ENCODE assay signal across 25 mouse cellular contexts in genomic region chr15:98683746-98684145, GRCm38 (mm10). TPM values are rescaled to one million over a fixed set of nuclear protein-coding genes. Genes with fewer than 3 reads are reported as not detected.
DNase-seq lines count a peak whose midpoint lies in the region; ATAC-seq and TF ChIP-seq lines count a peak whose summit lies in the region.
"Had no signal": no experiment of that assay in that cellular context is flagged by ENCODE, and none has a peak within 500 bp of the region (broad histone marks: within the 10 kb centered on the region; RNA-seq: fewer than 3 reads in every experiment).

No protein-coding gene starts in this region.

- no peak overlapping the region for H3K4me3 ChIP-seq in liver, embryonic 15.5 days (replicated peaks)
- no peak overlapping the region for H3K4me3 ChIP-seq in bone marrow macrophage, adult 2 months (ENCODE audit: insufficient read depth, low read length)
- H3K4me3 ChIP-seq in megakaryocyte, embryonic 14.5 days (replicated peaks), result peak overlapping the region; percentile 56
- H3K4me3 ChIP-seq: hindbrain, embryonic 13.5 days; midbrain, embryonic 15.5 days had no signal

- DNase-seq in liver, result no peak
- DNase-seq in adrenal gland, postnatal 14 days, result no peak
- DNase-seq in layer of hippocampus, postnatal 25 days (ENCODE audit: extremely low spot score in 1 of 2, low spot score in 1 of 2), result no peak
- DNase-seq in thymus, postnatal 25 days, result no peak
- DNase-seq: adrenal gland, postnatal 36 days; cerebellum, adult 8-10 months; cerebellum, postnatal 25 days; gastrocnemius, postnatal 14 days; heart, adult 11 months; heart, postnatal 4 days; kidney, adult 8-10 months; kidney, postnatal 4 days; lung, postnatal 14 days; right cerebral cortex, postnatal 4 days had no signal

- no peak for TF ChIP-seq POLR2A in bone marrow macrophage, adult 2 months (IDR thresholded peaks at IDR 0.05; ENCODE audit: borderline replicate concordance, low read depth, low read length)

- TF ChIP-seq CTCF in bone marrow macrophage, adult 2 months (IDR thresholded peaks at IDR 0.05; ENCODE audit: low read depth, low read length), result no peak

- peaks cover 31% of the 10 kb centered on the region for H3K27me3 ChIP-seq in liver, embryonic 15.5 days
- peaks cover 32% of the 10 kb centered on the region for H3K27me3 ChIP-seq in megakaryocyte, embryonic 14.5 days (replicated peaks)
- H3K27me3 ChIP-seq: midbrain, embryonic 15.5 days had no signal

- no peak overlapping the region for H3K4me2 ChIP-seq in liver, embryonic 15.5 days
- H3K4me2 ChIP-seq: heart, embryonic 11.5 days; hindbrain, embryonic 13.5 days; lung, embryonic 14.5 days; midbrain, embryonic 15.5 days had no signal

- H3K36me3 ChIP-seq in liver, embryonic 15.5 days (replicated peaks), result no peaks in the 10 kb centered on the region
- no peaks in the 10 kb centered on the region for H3K36me3 ChIP-seq in megakaryocyte, embryonic 14.5 days (replicated peaks; ENCODE audit: low read length)
- H3K36me3 ChIP-seq: hindbrain, embryonic 13.5 days; midbrain, embryonic 15.5 days had no signal

- no peak for ATAC-seq in liver, embryonic 15.5 days (ENCODE audit: insufficient read depth)
- ATAC-seq: forebrain, embryonic 14.5 days; midbrain, embryonic 15.5 days had no signal

- 0 out of 2 replicates have a peak, but pooled peaks cover 2% of the 10 kb centered on the region for H3K4me1 ChIP-seq in liver, embryonic 15.5 days (replicated peaks)
- peaks cover 27% of the 10 kb centered on the region for H3K4me1 ChIP-seq in bone marrow macrophage, adult 2 months (ENCODE audit: control insufficient read depth, insufficient read depth, low read length)
- H3K4me1 ChIP-seq in megakaryocyte, embryonic 14.5 days, result peaks cover 24% of the 10 kb centered on the region
- H3K4me1 ChIP-seq: hindbrain, embryonic 13.5 days; midbrain, embryonic 15.5 days had no signal

- peak overlapping the region; percentile 45; the same call in 1 of the 2 replicates for H3K27ac ChIP-seq in liver, embryonic 15.5 days (replicated peaks)
- peak overlapping the region; percentile 56 for H3K27ac ChIP-seq in bone marrow macrophage, adult 2 months (ENCODE audit: insufficient read depth, low read depth, low read length)
- H3K27ac ChIP-seq: hindbrain, embryonic 13.5 days; kidney, postnatal 0 days; midbrain, embryonic 15.5 days had no signal

- H3K9ac ChIP-seq in liver, embryonic 15.5 days, result no peak overlapping the region
- H3K9ac ChIP-seq: hindbrain, embryonic 13.5 days; lung, embryonic 14.5 days; midbrain, embryonic 15.5 days had no signal

- no peaks in the 10 kb centered on the region for H3K9me3 ChIP-seq in liver, embryonic 15.5 days (replicated peaks)
- peaks cover 7% of the 10 kb centered on the region for H3K9me3 ChIP-seq in megakaryocyte, embryonic 14.5 days
- H3K9me3 ChIP-seq: hindbrain, embryonic 13.5 days; midbrain, embryonic 15.5 days had no signal

- WGBS in liver, embryonic 15.5 days (ENCODE audit: insufficient replicate concordance), result 23% methylated on average over 1 of the region's 1 CpGs

RNA-seq across cellular contexts. Expression of gene Rnd1, which starts 6.5 kb away (rescaled TPM):
- 0.84 and 0.89 TPM in 2 replicates for polyA plus RNA-seq in liver, embryonic 15.5 days (2015; fragmentation: Nextera tagmentation; extraction: Ambion mirVana)
- 1.1 TPM in 2 replicates for polyA plus RNA-seq in bone marrow macrophage, adult 2 months (2012; ENCODE audit: insufficient read depth, insufficient read length, missing spikeins)
- polyA plus RNA-seq in megakaryocyte, embryonic 14.5 days (2012; ENCODE audit: insufficient read depth, low replicate concordance), result 1.2 TPM in 1 of 2 replicates, not detected in the other
- 2.1 and 3.6 TPM in 2 replicates for total RNA-seq in adrenal gland, postnatal 14 days (2021)
- total RNA-seq in layer of hippocampus, postnatal 25 days (2021), result 1 to 10 TPM; 8.3 to 9.4 TPM

RNA-seq across cellular contexts. Expression of gene Ddx23, which starts 21.1 kb away (rescaled TPM):
- polyA plus RNA-seq in liver, embryonic 15.5 days (2015; fragmentation: Nextera tagmentation; extraction: Ambion mirVana), result 9.5 and 10.2 TPM in 2 replicates
- 83.1 and 84.9 TPM in 2 replicates for polyA plus RNA-seq in bone marrow macrophage, adult 2 months (2012; ENCODE audit: insufficient read depth, insufficient read length, missing spikeins)
- 49.7 and 71.3 TPM in 2 replicates for polyA plus RNA-seq in megakaryocyte, embryonic 14.5 days (2012; ENCODE audit: insufficient read depth, low replicate concordance)
- total RNA-seq in adrenal gland, postnatal 14 days (2021), result 85.2 and 87.5 TPM in 2 replicates
- 10 to 100 TPM; 75.8 to 79.9 TPM for total RNA-seq in layer of hippocampus, postnatal 25 days (2021)

RNA-seq across cellular contexts. Expression of gene Ccdc65, which starts 24.3 kb away (rescaled TPM):
- polyA plus RNA-seq in liver, embryonic 15.5 days (2015; fragmentation: Nextera tagmentation; extraction: Ambion mirVana), result not detected in 2 replicates
- polyA plus RNA-seq in bone marrow macrophage, adult 2 months (2012; ENCODE audit: insufficient read depth, insufficient read length, missing spikeins), result not detected in 2 replicates
- not detected in 2 replicates for polyA plus RNA-seq in megakaryocyte, embryonic 14.5 days (2012; ENCODE audit: insufficient read depth, low replicate concordance)
- 0.96 and 0.98 TPM in 2 replicates for total RNA-seq in adrenal gland, postnatal 14 days (2021)
- 10 to 100 TPM in 1 of 2 experiments, 1 to 10 TPM in 1; 9.0 to 11.1 TPM for total RNA-seq in layer of hippocampus, postnatal 25 days (2021)
- total RNA-seq: gastrocnemius, postnatal 14 days; liver, adult 2 months; megakaryocyte-erythroid progenitor cell, adult 5-6 weeks had no signal
- polyA plus RNA-seq: liver, adult 2 months had no signal

RNA-seq across cellular contexts. Expression of gene Fkbp11, which starts 44.3 kb away (rescaled TPM):
- polyA plus RNA-seq in liver, embryonic 15.5 days (2015; fragmentation: Nextera tagmentation; extraction: Ambion mirVana), result 156 and 176 TPM in 2 replicates
- polyA plus RNA-seq in bone marrow macrophage, adult 2 months (2012; ENCODE audit: insufficient read depth, insufficient read length, missing spikeins), result 0.93 TPM in 1 of 2 replicates, not detected in the other
- 9.6 and 18.2 TPM in 2 replicates for polyA plus RNA-seq in megakaryocyte, embryonic 14.5 days (2012; ENCODE audit: insufficient read depth, low replicate concordance)
- total RNA-seq in adrenal gland, postnatal 14 days (2021), result 7.2 and 7.7 TPM in 2 replicates
- total RNA-seq in layer of hippocampus, postnatal 25 days (2021), result 1 to 10 TPM; 1.0 to 1.5 TPM

RNA-seq across cellular contexts. Expression of gene Cacnb3, which starts 53.1 kb away (rescaled TPM):
- 0.52 and 0.96 TPM in 2 replicates for polyA plus RNA-seq in liver, embryonic 15.5 days (2015; fragmentation: Nextera tagmentation; extraction: Ambion mirVana)
- 0.88 and 1.3 TPM in 2 replicates for polyA plus RNA-seq in bone marrow macrophage, adult 2 months (2012; ENCODE audit: insufficient read depth, insufficient read length, missing spikeins)
- polyA plus RNA-seq in megakaryocyte, embryonic 14.5 days (2012; ENCODE audit: insufficient read depth, low replicate concordance), result 0.46 TPM in 1 of 2 replicates, not detected in the other
- total RNA-seq in adrenal gland, postnatal 14 days (2021), result 12.0 and 18.2 TPM in 2 replicates
- 100 to 1,000 TPM; 189 to 209 TPM for total RNA-seq in layer of hippocampus, postnatal 25 days (2021)
- total RNA-seq: megakaryocyte-erythroid progenitor cell, adult 5-6 weeks had no signal
